Mouse (Mus musculus) testis, adult 2 months (tissue): Measurements from ENCODE around the gene Gin1.

Experiments
- CTCF ChIP-seq: fragments of 200-500 bp; IDR thresholded peaks from 2 replicates; pipeline ENCODE4 v1.5.1; 2012; ENCODE audit warnings: low read depth, mild to moderate bottlenecking, inconsistent platforms, low read length, moderate library complexity; ENCODE audit not compliant: control insufficient read depth, insufficient read depth, insufficient replicate concordance
- POLR2A ChIP-seq: fragments of 200-500 bp; IDR thresholded peaks from 2 replicates; pipeline ENCODE4 v1.6.1; 2012; ENCODE audit warnings: low read depth, mild to moderate bottlenecking, inconsistent platforms, low read length, moderate library complexity; ENCODE audit not compliant: control insufficient read depth

- no peak for TF ChIP-seq CTCF
- no peak for TF ChIP-seq POLR2A
Measured at GRCm38 (mm10) chr1:97781674-97782073, 11.7 kb downstream of the Gin1 start.
